Mouse (Mus musculus): ENCODE measurements at regions not wholly inside any gene's neighbourhood (a gene's known extent, or its start where the extent isn't known, plus 50 kb on each side); places are given as distances from the start of the nearest gene placed in this dataset.
A peak's percentile ranks its signal among the peaks of the same experiment; 100 is the strongest.

DNA sequence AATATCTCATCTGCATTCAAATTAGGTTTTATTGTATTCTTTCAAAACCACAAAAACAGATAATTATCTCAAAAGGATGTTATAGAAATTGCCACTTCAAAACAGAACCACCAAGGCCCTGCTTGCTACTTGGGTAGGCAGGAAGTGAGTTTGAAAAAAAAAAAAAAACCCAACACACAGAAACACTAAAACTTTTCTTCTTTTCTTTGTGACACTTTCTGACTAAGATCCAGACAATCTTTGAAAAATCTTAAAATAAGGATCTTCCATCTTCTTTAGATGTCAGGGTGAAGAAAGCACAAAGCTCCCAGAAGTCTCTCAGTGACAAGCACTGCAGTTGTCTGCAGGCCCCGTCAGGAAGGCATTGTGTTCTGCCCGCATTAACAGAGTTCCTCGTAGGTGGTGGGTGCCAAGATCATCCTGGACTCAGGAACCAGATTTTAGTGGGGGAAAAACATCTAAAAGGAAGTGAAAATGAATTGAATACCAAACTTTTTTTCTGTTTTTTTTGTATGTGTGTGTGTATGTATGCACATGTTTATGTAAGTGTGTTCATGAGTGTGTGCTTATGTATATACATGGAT lies 154.0 kb downstream of the Dusp6 start:
- DNase-seq (ENCODE audit: low spot score), result peak; percentile 36

DNA sequence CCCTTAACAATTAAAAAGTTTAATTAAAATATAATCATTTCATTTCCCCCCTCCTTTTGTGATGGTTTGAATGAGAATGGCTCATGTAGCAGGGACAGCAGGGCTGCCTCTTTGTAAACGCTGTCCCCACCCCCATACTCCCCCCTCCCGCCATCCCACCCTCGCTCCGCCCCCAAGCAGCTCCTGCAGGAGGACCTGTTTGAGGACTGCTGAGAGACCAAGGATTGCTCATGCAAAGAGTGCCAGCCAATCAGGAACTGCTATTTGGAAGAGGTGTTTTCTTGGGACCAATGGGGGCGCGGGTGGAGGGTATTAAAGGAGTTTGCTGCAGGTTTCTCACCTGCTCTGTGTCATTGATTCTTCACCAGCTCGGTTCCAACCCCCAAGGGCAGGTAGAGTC lies 154.6 kb downstream of the Dusp6 start:
- DNase-seq (ENCODE audit: low spot score), result no peak

GRCm38 (mm10) chr10:99418497-99418896 lies 155.5 kb downstream of the Dusp6 start:
- DNase-seq (ENCODE audit: low spot score), result no peak

- no peak for DNase-seq (ENCODE audit: low spot score)
These were observed 156.5 kb downstream of the Dusp6 start for GRCm38 (mm10) chr10:99419532-99419931.

DNA sequence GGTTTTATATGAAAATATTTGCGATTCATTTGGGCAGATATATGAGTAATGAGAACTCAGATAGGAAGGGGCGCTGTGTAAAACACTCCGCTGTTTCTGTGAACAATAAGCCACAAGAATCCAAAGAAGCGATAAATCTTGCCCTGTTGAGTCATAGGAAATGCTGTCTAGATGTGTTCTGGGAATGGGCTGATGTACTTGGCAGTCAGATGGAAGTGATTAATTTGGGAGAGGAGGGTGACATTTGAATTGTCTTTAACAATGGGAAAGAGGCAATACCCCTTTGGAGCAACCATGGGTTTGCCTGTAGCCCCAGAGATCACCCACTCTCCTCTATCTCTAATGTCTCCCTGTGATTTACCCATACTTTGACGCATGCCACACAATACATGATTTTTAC lies 160.4 kb downstream of the Dusp6 start:
- peak; percentile 20 for DNase-seq (ENCODE audit: low spot score)

GRCm38 (mm10) chr10:99425265-99425664 lies 162.2 kb downstream of the Dusp6 start:
- no peak for DNase-seq (ENCODE audit: low spot score)

DNA sequence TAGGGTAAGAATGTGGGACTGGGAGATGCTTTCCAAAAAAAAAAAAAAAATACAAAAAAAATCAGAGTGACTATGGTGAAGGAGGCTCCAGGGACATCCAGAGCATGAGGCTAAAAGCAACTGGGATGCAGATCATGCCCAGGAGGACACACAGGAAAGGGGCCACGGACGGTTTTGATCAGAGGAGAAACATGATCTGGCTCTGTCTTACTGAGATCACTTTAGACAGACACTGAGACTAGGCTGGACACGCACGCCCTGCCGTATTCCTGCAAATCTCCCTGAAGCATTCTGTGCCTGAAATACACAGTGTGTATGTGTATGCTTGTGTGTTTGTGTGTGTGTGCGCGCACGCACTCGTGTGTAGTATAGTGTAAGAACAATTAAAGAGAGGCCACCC lies 167.1 kb downstream of the Dusp6 start:
- DNase-seq (ENCODE audit: low spot score), result no peak

DNA sequence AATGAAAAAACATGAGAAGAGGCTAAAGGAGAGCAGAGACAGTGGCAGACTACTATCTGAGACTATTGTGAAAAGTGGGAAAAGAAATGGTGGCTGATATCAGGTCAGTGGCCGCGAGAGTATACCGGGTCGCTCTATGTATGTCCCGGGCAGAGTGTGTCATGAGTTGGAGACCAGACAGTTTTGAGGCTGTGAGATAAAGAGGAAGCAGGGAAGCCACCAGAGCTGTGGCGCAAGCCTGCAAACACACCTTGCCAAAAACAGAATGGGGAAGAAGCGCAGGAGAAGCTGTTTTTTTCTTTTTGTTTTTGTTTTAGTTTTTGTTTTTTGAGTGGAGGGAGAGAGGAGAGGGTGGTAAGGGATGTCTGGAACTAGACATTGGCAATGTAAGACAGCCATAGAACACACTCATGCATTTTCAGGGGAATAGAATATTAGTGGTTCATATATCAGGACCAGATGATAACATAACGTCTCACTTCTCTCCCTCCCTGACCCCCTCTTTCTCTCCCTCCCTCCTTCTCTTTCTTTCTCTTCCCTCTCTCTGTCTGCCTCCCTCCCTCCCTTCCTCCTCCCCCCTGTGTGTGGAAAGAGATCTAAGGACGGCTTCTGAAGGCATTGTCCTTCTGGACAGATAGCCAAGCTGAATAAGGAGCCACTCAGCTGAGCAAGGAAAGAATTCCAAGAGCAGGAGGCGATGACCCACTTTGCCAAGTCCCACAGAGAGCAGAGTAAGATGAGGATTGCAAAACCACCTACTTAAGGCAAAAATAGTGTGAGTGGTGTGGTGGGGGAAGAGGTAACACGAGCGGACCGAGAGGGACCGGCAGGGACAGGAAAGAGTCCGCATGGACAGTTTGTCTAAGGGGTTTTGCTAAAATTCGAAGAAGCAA lies 167.9 kb downstream of the Dusp6 start:
- DNase-seq (ENCODE audit: low spot score), result no peak

GRCm38 (mm10) chr10:99437060-99437459 lies 174.0 kb downstream of the Dusp6 start:
- DNase-seq (ENCODE audit: low spot score), result no peak

DNA sequence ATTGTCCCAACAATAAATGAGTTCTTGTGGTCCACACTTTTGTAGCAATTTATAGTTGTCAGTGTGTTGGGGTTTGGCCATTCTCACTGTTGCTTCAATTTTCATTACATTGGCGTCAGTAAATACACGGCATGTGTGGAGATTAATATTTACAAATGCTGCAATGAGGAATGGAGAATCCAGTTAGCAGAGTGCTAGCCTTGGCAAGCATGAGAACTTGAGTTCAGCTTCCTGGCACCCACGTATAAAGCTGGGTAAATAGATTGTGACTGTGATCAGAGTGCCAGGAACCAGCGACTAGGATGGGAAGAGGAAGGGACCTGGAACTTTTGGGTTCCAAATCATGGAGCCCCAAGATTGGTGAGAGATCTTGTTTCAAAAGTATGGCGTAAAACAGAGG lies 177.1 kb downstream of the Dusp6 start:
- no peak for DNase-seq (ENCODE audit: low spot score)

DNA sequence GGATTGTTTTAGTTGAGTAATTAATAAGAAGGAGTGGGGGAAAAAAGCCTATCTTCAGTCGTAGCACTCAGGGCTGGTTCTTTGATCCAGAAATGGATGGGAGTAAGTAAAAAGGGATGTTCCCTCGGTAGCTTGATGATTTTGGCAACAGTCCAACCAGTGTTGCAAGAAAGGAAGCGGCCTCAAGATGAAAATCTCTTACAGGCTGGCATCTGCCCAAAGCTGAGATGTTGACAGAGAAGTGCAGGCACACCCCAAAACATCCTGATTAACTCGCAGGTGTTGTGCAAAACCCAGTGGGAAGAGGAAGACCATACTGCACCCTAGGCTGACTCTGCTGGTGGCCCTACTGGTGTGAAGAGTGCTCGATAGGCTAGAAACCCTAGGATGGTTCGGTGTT lies 178.0 kb downstream of the Dusp6 start:
- peak; percentile 87 for DNase-seq (ENCODE audit: low spot score)

GRCm38 (mm10) chr10:99441931-99442330 lies 178.9 kb downstream of the Dusp6 start:
- DNase-seq (ENCODE audit: low spot score), result peak; percentile 15

DNA sequence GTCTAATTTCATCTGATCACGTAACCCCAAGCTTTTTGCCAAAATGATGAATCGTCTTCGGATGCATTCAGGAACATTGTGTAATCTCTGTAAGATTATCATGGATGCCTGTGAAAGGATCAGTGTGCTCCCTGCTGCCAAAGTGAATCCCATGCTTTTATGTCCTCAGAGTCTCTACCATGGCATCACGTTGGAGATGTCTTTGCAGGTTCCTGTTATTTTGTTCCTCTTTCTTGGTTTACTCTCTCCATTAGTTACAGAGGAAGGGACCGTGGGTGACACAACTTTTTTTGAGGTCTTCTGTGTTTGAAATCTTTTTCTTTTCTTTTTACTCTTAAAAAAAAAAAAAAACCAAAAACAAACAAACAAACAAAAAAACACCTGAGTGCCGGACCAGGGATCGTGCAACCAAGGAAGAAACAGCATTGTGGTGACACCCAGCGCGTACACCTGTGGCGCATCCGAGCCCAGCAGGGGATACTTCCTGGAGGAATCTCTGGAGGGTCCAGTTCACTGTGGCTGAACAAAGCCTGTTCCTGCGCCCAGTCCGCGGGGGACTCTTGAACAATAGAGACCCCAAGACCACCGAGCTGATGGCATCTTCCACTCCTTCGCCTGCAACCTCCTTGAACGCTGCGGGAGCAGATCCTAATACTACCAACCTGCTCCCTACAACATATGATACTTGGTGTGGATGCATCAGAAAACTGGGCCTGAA lies 180.6 kb downstream of the Dusp6 start:
- no peak for DNase-seq (ENCODE audit: low spot score)

DNA sequence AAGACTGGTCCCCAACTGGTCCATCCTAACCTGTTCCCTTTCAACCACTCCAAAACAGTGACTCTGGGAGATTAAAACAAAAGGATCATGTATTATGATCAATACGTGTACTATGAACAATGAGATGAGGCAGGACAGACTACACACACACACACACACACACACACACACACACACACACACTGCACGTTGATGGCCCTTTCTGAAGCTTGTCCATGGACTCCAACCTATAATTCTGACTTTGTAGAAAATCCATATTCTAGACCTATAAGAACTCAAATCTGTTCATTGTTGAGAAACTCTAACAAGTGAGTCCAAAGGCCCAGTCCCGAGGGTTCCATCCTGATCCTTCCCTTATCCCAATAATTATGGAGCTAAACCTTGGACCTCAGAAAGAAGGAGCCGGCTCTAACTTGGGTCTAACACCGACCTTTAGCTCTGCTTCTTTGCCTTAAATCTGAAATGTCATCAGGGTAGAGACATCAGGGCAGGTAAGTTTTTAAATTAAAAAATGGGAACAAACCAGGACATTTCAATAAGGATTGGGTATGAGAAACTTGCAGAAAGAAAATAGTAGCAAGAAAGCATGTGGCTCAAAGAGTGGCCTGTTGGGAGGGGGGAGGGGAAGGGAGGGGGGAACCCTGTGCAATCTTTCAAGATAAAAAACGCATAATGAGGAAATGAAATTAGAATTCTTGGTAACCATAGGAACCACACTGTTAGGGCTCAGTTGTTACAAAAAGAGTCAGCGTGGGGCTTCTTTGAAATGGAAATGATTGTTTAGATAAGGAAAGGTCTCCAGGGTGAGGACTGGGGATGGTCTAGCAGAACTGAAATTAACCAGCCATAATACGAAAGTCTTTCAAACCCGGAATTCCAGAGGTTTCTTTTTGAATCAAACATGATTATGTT lies 187.9 kb downstream of the Dusp6 start:
- DNase-seq (ENCODE audit: low spot score), result peak; percentile 54

- peak; percentile 27 for DNase-seq (ENCODE audit: low spot score)
These were observed 188.8 kb downstream of the Dusp6 start for GRCm38 (mm10) chr10:99451639-99452417.

- DNase-seq (ENCODE audit: low spot score), result no peak
These were observed 193.1 kb downstream of the Dusp6 start for GRCm38 (mm10) chr10:99456180-99456579.

DNA sequence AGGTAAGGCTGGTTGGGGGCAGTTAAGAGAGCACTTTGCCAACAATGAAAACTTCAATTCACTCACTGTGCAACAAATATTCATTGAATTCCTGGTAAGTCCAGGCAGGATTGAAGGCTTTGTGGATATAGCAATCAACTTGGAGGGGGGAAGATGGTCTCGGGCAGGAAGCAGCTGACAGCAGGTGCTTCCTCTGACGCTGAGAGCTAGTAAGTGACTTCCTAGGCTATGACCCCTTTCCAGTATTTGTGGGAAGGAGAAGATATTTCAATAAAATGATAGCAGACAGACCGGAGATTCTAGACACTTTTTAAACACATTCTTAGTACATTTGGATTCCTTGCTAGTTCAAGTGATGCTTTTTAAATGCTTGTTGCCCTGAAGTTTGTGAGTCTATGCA lies 195.0 kb downstream of the Dusp6 start:
- DNase-seq (ENCODE audit: low spot score), result no peak

DNA sequence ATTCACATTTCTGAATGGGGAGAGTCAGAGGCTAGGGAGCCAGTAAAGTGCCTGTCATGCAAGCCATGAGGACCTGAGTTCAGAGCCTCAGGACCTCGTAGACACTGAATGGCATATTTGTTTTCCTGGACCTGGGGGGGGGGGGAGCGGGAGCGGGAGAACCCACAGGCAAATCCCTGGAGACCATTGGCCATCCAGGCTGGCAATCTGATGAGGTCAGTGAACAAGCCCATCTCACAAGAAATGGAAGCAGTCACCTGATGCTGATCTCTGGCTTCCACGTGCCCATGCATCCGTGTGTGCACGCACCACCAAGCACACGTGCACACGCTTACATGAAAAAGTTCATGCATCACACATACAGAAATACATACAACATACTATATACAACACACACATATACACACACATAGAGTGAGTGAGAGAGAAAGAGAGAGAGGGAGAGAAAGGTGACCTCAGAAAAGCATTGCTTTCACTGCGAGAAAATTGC lies 196.2 kb downstream of the Dusp6 start:
- no peak for DNase-seq (ENCODE audit: low spot score)

DNA sequence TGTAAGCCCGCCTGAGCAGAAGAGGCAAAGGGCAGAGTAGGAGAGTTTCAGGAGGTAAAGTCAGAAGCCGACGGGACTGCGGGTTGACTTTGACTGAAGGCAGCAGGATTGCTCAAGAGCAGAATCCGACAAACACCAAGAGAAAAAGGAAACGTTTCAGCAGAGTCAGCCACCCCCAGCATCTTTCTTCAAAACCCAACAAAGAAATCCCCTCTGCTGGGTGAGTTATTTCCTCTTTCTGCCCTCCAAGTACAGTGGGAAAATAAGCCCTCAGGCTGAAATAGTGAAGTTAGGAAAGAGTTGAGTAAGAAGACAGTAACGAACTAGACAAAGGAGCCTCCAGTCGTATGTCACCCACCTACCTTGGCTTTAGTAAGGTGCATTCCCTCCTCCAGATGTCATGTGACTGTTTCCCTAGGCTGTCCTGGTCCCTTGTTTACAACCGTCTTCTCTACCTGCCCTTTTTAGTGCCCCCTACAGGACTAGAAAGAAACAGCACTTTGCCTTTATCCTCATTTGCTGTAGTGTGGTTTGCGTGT lies 196.9 kb downstream of the Dusp6 start:
- no peak for DNase-seq (ENCODE audit: low spot score)

DNA sequence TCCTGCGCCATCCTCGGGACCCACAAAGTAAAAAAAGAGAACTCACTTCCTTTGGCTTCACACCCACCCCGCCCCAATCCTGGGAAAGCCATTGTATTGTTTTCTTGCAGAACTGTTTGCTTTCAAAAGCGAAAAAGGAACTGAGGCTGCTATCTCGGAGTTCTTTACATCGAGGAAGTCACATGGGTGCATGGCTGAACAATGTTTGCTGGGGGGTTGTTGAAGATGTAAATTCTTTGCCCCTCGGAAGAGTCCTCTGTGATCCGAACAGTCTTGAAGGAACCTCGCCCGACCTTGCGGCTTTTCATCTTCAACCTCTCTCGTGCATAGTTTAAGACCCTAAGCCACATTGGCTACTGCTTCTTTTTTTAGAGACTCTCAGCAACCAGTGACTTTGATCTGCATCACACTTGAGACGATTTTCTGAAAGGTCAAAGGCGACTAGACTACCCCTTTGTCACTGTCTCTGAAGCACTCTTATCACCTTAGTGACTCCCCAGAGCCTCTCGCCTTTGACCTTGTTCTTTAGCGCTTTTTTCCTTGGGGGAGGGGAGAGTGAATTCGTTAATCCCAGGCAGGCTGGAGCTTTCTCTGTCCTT lies 197.9 kb downstream of the Dusp6 start:
- DNase-seq (ENCODE audit: low spot score), result no peak

Measured in MN1 (cell line).